Mouse (Mus musculus) adrenal gland, adult (tissue): ENCODE data around the gene Bmp2k.

Source experiments
- DNase-seq, 2 experiments: peaks; one replicate each; pipeline ENCODE4 v3.0.0; 2022 to 2023; ENCODE audit warnings: low spot score in 1 of 2; ENCODE audit not compliant: inconsistent age in 2 of 2

The Bmp2k gene

GRCm38 (mm10) chr5:97092970-97093369, 95.5 kb downstream of the Bmp2k start:
- no peak for DNase-seq

- DNase-seq, result no peak
These were observed 97.8 kb downstream of the Bmp2k start for GRCm38 (mm10) chr5:97095335-97095734.

GRCm38 (mm10) chr5:97097631-97098041, 100.1 kb downstream of the Bmp2k start:
- DNase-seq, result no peak

GRCm38 (mm10) chr5:97099954-97100353, 102.5 kb downstream of the Bmp2k start:
- no peak for DNase-seq

- DNase-seq, result no peak
These were observed 110.8 kb downstream of the Bmp2k start for GRCm38 (mm10) chr5:97108333-97108732.

- DNase-seq, result no peak
These were observed 112.6 kb downstream of the Bmp2k start for GRCm38 (mm10) chr5:97110133-97110532.

- no peak for DNase-seq
These were observed 113.2 kb downstream of the Bmp2k start for GRCm38 (mm10) chr5:97110697-97111096.

GRCm38 (mm10) chr5:97111207-97111910, 113.9 kb downstream of the Bmp2k start, which contains the start of gene Paqr3:
Paqr3 (minus strand) TSS chr5:97111596.
- peak; percentile 98 to 99 for DNase-seq

- no peak for DNase-seq
These were observed 127.5 kb downstream of the Bmp2k start for GRCm38 (mm10) chr5:97124977-97125376.

GRCm38 (mm10) chr5:97125459-97125970, 128.0 kb downstream of the Bmp2k start:
- no peak for DNase-seq

- peak in 1 of 2 experiments; percentile 59 for DNase-seq
These were observed 128.5 kb downstream of the Bmp2k start for GRCm38 (mm10) chr5:97126005-97126404.

- DNase-seq, result no peak
These were observed 129.8 kb downstream of the Bmp2k start for GRCm38 (mm10) chr5:97127284-97127683.

- peak; percentile 27 to 78 for DNase-seq
These were observed 131.0 kb downstream of the Bmp2k start for GRCm38 (mm10) chr5:97128242-97129226.

- no peak for DNase-seq
These were observed 132.1 kb downstream of the Bmp2k start for GRCm38 (mm10) chr5:97129589-97129988.

GRCm38 (mm10) chr5:97135331-97135730, 137.8 kb downstream of the Bmp2k start:
- DNase-seq, result no peak
